Mouse (Mus musculus): ENCODE results near the gene Ska2.

Gene Ska2

DNA sequence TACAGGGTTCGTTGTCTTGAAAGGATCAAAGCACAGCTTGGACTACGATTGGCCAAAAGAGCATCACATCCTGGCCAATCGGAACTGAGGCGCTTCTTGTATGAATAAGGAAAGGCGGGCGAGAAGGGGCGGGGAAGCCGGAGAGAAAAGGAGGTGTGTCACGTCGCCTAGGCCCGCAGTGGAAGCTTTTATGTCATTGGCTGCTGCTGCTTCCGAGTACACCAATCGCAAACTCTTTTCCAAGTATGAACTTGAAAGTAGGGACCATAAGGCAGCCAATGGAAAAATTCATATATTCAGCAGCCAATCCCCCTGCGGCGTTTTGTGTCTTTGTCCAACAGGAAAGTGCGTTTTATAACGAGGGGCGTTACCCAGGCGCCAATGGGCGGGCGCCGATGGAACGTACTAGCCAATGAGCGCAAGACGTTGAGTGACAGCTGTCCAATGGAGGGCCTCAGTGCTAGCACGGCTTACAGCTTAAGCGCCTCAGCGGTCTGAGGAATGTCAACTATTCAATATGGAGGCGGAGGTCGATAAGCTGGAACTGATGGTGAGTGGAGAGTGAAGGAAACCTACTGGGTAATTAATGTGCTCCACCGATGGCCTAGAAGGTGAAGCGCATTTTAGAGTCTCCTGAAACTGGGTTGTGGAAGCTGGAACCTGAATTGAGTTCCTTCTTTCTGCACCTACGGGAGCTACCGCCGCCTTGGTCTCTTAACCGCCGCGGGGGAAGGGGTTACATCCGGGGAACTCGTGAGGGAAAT lies at the start of gene Ska2:
Gene Ska2 (plus strand): TSS at position 480 of the 764 bp plus-strand sequence.
- peak; percentile 100 for DNase-seq

DNA sequence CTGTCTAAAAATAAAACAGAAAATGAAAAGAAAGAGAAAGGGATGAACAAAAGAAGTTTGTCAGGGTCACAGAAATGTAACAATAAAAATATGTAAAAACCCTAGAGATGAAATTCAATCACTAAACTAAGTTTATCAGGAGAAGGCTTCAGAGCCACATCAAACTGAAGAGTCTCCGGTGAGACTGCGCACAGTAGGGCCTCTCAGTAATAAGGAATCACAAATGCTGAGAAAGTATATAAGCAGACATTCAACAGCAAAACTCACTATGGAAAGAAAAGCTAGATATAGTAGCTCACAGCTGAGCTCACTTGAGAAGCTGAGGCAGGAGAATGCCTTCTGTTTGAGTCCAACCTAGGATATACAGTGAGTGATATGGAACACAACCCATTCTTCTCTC lies 48.6 kb upstream of the Ska2 start:
- DNase-seq, result no peak

DNA sequence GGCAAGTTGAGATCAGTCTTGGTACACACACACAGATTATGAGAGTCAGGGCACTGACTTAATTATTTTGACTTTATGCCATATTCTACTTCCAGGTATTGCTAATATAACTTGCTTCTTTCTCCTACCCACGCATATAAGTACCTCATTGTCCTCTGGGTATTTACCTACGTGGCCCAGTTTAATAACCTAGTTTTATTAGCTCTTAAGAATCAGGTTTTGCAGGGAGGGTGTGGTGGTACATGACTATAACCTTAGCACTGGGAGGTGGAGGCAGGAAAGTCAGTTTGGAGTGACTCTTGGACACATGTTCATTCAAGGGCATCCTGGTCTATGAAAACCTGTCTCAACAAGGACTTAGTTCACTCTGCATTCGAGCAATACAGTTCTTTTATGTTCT lies 46.9 kb upstream of the Ska2 start:
- DNase-seq, result no peak

DNA sequence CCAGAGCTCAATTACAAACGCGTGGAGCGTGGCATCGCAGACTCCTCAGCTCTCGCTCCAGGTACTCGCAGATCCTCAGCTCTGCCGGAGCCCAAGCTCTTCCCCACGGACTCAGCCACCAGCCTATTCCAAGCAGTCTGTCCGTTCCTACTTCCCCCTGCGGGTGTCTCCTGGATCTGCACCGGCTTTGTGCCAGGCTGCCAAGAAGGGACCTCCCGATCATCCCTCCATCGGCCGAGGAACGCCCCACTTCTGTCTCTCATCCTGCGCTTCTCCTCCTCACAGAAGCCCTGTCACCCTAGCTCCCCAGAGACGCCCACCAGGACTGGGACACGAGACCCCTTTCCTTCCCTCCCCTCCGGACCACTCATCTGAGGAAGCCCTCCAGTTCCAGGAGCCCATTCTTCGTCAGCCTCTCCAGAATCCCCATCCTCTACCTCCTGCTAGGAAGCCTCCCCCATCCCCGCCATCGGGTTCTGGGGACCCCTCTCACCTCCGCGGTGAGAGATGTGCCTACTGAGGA lies 35.6 kb upstream of the Ska2 start:
- DNase-seq, result peak; percentile 96

DNA sequence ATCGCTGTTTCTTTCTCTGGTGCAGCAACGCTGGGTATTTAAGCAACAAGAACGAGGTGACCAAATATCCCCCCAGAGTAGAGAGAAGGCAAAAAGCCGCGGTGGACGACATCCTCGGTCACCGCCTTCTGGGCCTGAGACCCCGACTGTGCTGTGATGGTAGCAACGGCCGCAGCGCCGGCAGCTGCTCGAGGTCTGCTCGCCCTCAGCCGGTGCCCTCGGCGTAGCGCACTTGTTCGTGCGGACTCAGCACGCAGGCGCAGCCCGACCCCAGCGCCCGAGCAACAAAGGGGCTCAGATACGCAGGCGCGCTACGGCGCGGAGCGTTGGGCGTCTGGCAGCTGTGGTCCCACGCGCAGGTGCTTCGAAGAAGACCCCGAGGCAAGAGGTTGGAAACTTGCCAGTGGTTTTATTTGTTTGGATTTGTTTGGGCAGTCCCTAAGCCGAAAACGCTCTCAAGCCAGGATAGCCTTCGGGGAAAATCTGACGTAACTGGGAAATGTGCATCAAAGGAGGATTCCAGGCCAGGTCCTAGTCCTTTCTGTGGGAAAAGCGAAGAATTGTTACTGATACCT lies 35.1 kb upstream of the Ska2 start, which contains the start of gene Gdpd1:
Gene Gdpd1 (minus strand): TSS at position 197 of the 575 bp plus-strand sequence.
- peak; percentile 99 for DNase-seq

DNA sequence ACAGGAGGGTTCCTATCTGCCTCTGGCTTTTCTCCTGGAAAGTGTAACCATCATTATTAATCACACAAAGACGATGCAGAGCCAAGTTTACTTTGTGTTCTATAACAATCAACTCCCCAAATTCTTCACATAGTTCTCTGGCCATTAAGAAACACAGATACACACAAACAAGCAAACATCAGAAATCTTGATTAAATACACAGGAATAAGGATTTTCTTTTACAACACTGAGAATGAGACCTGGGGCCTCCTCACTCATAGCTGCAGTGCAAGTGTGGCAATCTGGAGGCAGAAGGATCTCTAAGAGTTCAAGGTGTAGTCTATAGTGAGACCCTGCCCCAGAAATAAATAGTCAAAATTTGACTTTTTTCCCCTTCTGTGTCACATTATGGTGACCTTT lies 25.3 kb upstream of the Ska2 start:
- DNase-seq, result no peak

DNA sequence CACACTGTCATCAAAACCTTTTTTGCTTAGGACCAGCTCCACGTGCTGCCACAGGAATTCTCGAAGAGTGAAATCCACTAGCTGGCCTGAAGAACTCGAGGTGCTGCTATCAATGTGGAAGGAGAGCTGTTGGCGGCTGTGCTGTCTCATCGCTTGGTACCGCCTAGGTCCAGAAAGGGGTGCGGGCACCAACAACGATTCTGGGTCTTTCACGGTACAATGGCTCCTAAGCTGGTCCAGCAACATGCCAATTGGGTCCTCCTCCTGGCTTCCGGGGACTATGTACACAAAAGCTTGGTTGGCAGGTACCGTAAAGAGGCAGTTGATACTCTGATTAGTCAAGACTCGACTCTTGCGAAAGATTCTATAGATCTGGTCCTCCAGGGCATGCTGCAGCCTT lies 23.6 kb upstream of the Ska2 start:
- peak; percentile 90 for DNase-seq

DNA sequence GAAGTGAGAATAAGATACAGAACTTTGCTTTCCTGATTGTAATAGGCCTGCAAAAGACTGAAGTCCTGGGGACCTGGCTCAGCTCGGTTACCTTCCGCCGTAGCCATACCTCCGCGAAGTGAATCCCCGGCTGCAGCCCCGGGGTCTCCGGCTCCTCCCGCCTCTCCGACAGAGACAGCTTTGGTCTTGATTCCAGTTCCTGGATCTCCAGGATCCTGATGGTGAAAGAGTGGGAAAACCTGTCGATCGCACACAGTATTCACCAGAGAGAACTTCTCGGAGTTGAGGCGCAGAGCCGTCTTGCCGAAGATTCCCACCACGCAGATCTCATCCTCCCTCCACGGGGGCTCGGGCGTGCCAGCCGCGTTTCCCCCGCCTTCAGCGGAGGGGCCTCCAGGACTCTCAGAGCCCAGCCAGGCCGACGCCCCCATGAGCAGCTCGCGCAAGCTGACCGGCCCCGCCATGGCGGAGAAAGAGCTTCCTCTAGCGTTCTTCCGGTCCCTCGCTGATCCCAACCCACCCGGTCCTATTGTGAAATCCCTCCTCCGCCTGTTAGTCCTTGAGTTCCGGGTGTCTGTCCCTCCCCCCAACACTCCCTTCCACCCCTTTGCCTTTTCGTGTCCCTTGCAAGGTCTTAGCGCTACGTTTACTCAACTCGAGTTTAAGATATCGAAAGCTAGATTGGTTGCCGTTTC lies 22.6 kb upstream of the Ska2 start, which contains the start of gene Smg8:
Gene Smg8 (minus strand): TSS at position 485 of the 695 bp plus-strand sequence.
- peak; percentile 98 for DNase-seq

DNA sequence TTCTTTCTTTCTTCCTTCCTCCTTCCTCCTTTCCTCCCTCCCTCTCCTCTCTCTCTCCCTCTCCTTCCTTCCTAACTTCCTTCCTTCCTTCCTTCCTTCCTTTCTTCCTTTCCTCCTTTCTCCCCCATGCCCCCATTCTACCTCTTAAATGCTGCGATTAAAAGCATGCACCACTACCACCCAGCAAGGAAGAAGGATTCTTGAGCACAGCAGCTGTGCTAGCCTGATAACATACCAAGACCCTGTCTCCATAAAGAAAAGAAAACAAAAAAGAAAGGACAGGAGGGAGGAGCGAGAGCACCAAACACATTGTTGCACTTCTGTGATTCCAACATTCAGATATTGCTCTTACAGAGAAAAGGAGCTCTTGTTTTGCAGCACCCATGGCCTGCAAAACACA lies 21.9 kb upstream of the Ska2 start:
- no peak for DNase-seq

DNA sequence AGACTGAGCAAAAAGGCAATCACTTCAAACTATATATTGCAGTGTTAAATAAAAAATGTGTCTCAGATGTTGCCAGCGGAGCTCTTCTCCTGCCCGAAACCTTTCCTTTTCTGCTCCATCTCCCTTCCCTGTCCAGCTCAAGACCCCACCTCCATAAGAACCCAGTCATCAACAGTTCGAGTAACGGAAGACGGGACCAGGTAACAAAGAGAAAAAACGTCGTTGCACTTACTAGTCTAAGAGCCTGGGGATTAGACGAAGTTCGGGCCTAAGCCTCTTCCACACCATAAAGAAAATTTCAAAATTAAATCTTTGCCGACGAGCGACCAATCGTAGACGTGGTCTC lies 652 bp upstream of the Ska2 start, which contains the start of gene Prr11:
Gene Prr11 (minus strand): TSS at position 300 of the 346 bp plus-strand sequence.
- no peak for DNase-seq

DNA sequence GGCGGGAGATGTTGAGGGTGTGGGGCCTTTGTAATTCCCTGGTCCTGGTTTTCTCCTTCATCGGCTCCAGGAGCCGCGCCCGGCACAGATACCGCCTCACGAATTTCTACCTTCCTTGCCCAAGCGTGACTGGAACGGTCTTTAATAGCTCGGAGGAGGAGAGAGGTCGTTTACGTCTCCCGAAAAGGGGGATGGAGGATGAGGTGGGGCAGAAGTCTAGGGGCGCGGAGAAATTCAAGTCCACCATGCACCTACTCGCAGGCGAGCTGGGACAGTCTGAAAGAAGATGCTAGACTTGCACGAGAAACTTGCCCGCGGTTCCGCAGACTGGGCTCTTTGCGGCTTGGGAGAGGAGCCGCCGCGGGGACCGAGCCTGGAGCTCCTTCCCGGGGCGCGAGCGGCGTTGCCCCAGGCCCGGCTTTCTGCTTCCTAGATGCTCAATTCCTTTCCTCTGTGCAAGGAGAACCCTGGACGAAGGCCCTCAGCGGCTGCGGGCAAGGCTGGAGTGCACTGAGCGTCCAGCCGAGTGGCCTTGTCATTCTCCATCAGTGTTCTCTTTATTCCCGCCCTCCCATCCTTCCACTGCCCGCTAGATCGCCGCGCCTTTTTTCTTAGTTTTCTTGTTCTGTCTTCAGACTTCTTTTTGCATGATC lies 611 bp downstream of the Ska2 start:
- DNase-seq, result no peak

DNA sequence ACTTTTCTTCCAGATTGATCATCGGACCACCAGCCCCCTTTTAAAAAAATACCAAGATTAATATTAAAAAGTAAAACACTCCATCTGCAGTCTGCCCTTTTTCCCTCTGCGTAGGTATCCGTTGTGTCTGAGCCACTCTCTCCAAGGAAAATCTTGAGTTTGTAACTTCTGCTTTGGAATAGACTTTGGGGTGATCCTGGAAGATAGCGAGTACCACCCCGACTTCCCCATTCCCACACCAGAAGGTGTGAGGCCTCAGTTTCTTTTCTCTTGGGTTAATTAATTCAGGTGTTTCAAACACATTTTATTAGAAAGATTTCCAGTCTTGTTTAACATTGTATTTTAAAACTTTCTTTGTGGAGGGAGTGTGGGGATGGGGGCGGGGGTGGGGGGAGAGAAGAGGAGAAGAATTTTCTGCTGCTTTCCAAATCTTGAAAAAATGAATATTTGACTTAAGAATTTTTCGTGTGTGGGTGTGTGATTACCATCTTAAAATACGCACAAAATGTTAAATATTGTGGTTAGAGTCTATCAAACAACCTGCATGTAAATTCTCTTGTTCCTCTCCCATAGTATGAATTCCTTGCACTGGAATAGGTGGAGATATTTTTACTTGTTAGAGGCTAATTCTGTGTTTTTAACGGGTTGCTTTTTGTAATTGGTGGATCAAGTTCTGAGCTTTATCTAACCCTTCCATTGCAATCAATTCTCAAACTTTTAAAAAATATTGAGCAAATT lies 1.3 kb downstream of the Ska2 start:
- no peak for DNase-seq

DNA sequence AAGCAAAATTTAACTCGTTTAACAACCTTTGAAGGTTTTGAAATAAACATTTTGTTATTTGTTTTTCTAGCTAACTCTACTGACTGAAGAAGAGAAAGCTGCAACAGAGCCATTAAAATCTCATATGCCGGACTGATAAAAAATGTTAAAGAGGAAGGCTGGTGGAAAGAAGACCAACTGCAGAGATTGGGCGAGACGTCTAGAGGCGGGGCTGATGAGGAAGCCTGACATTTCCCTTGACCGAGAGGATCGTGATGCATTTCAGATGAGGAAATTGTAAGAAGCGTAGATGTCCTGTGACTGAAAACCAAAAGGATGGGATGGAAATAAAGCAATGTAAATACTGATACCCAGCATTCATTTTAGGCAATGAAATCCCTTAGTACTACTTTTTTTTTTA lies 12.8 kb downstream of the Ska2 start:
- DNase-seq, result no peak

DNA sequence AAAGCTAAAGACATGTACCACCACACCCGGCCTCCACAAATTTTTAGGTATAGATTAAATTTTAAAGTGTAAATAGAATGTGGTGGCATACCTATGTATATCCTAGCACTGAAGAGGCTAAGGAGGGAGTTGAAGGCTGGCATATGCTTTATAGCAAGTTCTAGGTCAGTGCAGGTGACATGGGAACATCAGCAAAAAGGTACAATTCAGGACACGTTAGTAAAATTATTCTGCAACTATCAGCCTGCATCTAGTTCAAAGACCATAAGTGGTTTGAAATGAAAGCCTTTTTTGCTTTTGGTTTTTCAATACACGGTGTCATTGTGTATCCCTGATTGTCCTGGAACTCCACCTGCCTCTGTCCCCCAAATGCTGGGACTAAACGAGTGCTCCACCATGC lies 16.5 kb downstream of the Ska2 start:
- no peak for DNase-seq

DNA sequence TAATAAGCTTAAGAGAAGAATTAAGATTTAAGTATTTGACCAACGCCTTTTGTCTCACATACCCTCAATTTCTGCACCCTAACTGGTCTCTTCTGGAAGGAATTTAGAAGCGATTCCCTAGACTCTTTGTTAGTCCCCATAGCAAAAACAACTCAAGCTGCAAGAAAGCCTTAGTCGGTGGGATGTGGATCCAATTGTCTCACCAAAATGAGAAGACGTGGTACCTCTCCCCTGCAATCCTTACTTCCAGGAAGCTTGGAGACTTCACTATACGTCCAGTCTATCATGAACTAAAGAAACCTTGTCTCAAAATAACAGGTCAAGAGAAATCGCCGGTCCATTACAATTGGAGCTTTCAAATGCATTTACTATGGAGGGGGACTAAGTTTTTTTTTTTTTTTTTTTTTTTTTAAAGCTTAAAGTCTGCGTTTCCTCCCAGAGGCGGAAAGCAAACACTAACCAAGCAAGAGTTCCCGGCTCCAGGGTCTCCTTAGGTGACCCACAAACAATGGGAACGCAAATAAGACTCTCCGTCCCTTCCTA lies 17.3 kb downstream of the Ska2 start:
- DNase-seq, result no peak

DNA sequence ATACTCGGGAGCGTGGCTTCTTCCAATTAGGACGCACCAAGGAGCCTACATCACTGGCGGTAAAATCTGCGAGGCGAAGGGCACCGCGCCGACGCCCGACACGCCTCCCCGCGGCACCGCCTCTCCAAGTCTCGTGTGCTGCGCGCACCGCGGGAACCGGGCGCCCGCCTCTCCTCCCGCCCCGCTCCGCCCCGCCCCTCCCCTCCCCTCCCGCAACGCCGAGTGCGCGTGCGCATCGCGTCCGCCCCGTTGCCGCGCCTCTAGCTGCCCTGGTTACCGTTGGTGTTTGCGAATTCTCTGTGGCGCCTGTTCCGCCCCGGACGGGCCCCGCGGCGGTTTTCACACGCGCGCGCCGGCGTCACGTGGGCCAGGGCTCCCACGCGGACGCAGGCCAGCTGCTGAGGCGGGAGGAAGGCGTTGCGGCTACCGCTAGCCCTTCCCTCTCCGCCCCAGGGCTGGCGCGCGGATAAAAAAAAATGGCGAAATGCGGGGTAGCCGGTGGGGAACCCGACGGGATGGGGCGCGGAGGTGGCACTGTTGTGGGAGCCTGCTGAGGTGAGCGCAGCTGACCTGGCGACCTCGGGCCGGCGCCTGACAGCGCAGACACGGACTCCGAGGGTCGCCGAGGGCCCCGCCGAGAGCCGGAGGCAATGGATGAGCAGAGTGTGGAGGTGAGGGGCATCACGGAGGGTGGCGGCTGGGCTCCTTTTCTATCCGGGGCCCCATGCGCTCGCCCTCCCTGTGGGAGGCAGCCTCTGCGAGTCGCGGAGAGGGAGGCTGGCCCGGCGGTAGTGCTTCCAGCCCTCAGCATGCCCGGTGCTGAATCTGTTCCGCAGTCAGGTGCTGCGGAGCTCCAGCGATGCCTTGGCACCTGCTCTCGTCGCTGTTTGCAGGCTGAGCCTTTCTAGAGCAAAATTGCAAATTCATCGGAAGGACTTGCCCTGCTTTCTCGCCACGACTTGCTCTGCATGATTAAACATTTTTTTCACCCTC lies 18.1 kb downstream of the Ska2 start, which contains the start of gene Trim37:
Gene Trim37 (plus strand): TSS at position 254 of the 993 bp plus-strand sequence.
- peak; percentile 99 for DNase-seq

DNA sequence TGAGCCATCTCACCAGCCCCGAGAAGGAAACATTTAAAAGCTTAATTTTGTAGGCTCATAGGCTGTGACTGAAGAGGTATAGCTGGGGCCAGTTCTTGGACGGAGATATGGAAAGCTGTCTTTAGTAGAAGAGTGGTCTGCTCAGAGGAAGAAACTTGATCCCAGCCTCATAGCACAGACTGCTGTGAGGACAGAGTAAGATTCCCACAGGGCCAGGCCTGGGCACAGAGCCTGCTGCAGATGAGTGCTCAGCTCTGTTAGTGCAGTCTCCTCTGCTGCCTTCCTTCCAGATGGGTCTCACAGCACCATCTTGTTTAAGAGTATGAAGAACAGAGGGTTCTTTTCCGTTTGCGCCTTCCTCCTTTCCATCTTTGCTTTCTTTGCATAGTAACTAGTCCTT lies 27.2 kb downstream of the Ska2 start:
- no peak for DNase-seq

DNA sequence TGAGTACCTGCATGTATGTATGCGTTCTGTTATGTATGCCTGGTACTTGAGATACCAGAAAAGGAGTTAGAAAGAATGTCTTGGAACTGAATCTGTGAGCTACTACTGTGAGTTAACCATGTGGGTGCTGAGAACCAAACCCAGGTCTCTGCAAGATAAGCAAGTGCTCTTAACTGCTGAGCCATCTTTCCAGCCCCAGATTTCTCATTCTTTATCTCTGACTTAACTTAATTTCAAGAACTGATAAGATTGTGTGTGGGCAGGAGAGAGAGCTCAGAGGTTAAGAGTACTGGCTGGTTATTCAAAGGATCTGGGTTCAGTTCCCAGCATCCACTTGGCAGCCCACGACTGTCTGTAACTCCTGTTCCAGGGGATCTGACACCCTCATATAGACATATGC lies 49.0 kb downstream of the Ska2 start:
- peak; percentile 28 for DNase-seq

DNA sequence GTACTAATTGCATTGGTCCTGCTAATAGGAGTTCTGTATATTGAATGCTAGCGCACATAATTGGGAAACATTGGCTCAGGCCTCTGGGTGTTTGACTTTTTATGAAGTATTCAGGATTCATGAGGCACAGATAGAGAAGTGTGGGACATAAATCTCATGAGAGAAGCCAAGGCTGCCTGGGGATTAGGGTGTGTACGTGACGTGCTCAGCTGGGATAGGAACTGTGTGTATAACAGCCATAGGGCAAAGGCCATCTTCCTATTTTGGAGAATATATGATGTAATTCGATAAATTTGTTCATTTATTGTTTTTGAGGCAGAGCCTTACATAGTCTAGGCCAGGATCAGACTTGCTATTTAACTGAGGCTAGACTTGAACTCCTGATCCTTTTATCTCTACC lies 53.7 kb downstream of the Ska2 start:
- DNase-seq, result peak; percentile 50

DNA sequence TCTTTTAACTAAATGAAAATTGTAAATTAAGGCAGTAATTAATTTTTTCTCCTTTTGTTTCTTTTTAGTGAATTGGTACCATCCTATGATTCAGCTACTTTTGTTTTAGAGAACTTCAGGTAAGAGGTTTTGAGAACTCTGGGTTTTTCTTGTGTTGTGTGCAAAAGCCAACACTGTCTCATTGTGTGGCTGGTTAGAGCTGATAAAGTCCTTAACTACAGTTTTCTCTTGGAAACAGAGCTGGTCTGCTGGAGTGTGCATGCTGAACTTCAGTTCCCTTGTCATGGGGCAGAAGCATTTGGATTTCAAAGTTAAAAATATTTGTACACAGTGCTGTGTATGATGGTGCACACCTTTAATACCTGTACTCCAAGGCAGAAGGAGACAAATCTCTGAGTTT lies 54.7 kb downstream of the Ska2 start:
- DNase-seq, result no peak

DNA sequence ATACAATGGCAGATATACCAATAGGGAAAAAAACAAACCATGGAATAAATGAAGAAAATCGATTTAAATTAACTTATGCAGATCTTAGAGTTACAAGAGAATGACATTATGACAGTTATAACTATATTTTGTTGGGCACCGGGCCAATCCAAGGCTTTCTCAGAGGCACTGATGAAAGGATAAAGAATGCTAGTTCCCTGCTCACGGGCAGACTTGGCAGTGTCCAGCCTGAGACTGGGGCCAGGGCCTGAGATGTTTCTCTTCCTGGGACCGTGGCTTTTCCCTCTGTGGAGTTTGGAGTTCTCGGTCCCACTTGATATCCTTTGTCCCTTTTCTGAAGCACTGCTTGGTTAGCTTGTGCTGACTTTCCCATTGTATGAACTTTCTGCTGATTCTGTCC lies 64.6 kb downstream of the Ska2 start:
- DNase-seq, result no peak
